Mouse (Mus musculus) limb, embryonic 12.5 days (tissue): Measurements from ENCODE around the gene Cdk12. TPM values are rescaled to one million over a fixed set of nuclear protein-coding genes. Genes with fewer than 3 reads are reported as not detected.

Source experiments
- ATAC-seq: fragments of 200-750 bp; cut with Nextera tagmentation; 2 replicates; pipeline ENCODE4 v1.8.0; 2017; ENCODE audit warnings: low read depth, moderate TSS enrichment; ENCODE audit not compliant: insufficient number of reproducible peaks, insufficient read depth, low FRiP score, low TSS enrichment
- H3K27ac ChIP-seq: fragments of 300-500 bp; sonication (generic); 2 replicates; pipeline ENCODE4 v1.5.1; 2016; ENCODE audit warnings: mild to moderate bottlenecking, moderate library complexity
- H3K27me3 ChIP-seq: fragments of 300-500 bp; sonication (generic); 2 replicates; pipeline ENCODE4 v1.6.1; 2016; ENCODE audit warnings: mild to moderate bottlenecking, moderate library complexity
- H3K36me3 ChIP-seq: fragments of 300-500 bp; sonication (generic); 2 replicates; pipeline ENCODE4 v1.6.1; 2016; ENCODE audit warnings: mild to moderate bottlenecking, moderate library complexity
- H3K4me1 ChIP-seq: fragments of 300-500 bp; sonication (generic); replicated peaks from 2 replicates; pipeline ENCODE4 v1.6.1; 2016
- H3K4me2 ChIP-seq: fragments of 300-500 bp; sonication (generic); 2 replicates; pipeline ENCODE4 v1.6.1; 2016; ENCODE audit warnings: mild to moderate bottlenecking, moderate library complexity
- H3K4me3 ChIP-seq: fragments of 300-500 bp; sonication (generic); replicated peaks from 2 replicates; pipeline ENCODE4 v1.5.1; 2016; ENCODE audit warnings: mild to moderate bottlenecking
- H3K9ac ChIP-seq: fragments of 300-500 bp; sonication (generic); replicated peaks from 2 replicates; pipeline ENCODE4 v1.6.1; 2016; ENCODE audit warnings: mild to moderate bottlenecking, moderate library complexity
- H3K9me3 ChIP-seq: fragments of 300-500 bp; sonication (generic); 2 replicates; pipeline ENCODE4 v1.6.1; 2016; ENCODE audit warnings: mild to moderate bottlenecking, moderate library complexity
- WGBS: fragments of 180-500 bp; shearing (Covaris S2); methylation state at CpG from one replicate; pipeline ENCODE4 v1.1.7; 2016; 5-methylcytosine and 5-hydroxymethylcytosine counted together
- polyA plus RNA-seq: library from polyadenylated mRNA; unstranded; fragments of >200 nt; fragmentation: Nextera tagmentation; extraction: Ambion mirVana; gene quantifications from 2 replicates; pipeline ENCODE4 v1.2.1, GENCODE M21; 2016

The Cdk12 gene
- polyA plus RNA-seq, 1 experiment from 2014 or later: 17.0 TPM

DNA sequence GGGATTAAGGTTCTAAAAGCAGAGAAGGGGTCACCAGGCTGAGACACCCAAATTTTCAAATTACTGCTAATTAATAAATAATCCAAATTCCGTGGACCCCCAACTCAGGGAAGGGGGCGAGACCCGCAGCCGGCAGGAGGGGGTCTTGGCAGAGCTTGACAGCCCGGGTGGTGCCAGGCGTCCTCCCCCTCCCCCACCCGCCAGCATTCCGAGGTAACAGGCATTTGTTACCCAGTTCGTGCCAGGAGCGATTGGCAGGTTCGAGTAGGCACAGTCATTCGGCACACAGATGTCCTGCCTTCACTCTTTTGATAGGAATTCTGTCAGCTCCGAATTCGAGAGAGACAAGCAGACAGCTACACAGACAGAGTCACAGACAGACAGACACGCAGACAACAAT lies 116.3 kb downstream of the Cdk12 start:
- H3K9ac ChIP-seq: no peak overlapping the region
- H3K27ac ChIP-seq: no peak overlapping the region
- peaks cover 100% of the 10 kb centered on the region for H3K27me3 ChIP-seq
- H3K4me1 ChIP-seq: no peaks in the 10 kb centered on the region
- WGBS: 3% methylated on average over 15 of the region's 15 CpGs
- H3K4me2 ChIP-seq: no peak overlapping the region
- ATAC-seq: no peak
- no peaks in the 10 kb centered on the region for H3K9me3 ChIP-seq
- no peak overlapping the region for H3K4me3 ChIP-seq
- no peaks in the 10 kb centered on the region for H3K36me3 ChIP-seq

DNA sequence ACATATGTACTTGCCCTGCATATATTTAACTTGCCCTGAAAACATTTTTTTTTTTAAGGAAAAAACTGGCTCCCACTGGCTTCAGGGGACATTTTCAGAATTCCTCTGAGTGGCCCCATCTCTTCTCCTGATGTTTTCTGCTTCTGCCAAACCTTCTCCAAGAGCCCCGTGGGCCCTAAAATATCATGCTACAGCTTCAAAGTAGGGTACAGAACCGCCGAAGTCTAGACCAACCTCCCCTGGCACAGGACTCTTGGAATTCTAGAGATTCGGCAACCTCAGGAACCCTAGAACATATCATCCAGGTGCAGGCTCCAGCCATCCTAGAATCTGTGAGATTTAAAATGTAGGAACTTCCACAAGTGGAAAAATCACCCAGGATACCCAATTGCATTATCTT lies 116.7 kb downstream of the Cdk12 start:
- Histone ChIP-seq H3K27ac (no peak overlapping the region), H3K4me2 (no peak overlapping the region), H3K4me1 (no peaks in the 10 kb centered on the region), H3K9me3 (no peaks in the 10 kb centered on the region), H3K36me3 (no peaks in the 10 kb centered on the region), H3K27me3 (peaks cover 100% of the 10 kb centered on the region), H3K4me3 (no peak overlapping the region), H3K9ac (no peak overlapping the region)
- no peak for ATAC-seq
- 20% methylated on average over 4 of the region's 4 CpGs for WGBS

DNA sequence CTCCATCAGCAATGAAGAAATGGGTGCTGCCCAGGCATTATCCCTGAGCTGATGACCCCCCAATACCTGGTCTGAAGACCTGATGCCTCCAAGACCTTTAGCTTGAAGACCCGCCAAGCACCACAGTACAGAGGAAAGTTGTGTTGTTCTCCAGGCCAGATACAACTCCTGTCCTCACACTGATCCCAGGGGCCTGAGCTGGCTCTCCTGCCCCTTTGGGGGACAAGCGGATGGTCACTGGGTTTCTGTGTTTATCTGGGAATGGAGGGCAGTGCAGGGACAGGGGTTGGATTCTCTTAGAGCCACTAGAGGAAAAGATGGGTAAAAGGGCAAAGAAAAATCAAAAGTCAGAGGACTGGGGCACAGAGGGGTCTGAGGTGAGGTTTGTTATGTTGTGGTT lies 117.1 kb downstream of the Cdk12 start:
- WGBS: 2% methylated on average over 2 of the region's 2 CpGs
- no peak overlapping the region for H3K4me2 ChIP-seq
- no peak for ATAC-seq

DNA sequence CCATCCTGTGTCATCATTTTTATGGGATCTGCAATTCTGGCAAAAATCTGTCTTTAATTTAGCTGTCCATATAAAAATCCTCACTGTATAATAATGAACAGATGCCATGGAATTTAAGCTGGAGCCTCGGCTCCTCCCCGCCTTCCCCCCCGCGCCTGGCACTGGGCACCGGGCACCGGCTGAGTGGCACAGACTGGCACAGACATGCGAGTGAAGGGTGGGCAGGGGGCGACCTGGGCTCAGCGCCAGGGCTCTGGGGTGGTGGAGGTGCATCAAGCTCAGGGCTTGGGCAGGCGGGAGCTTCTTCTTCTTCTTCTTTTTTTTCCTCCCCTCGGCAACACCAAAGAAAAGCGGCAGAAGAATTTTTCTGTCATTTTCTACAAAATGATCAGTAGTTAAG lies 117.5 kb downstream of the Cdk12 start:
- H3K4me2 ChIP-seq: no peak overlapping the region
- H3K4me1 ChIP-seq: no peaks in the 10 kb centered on the region
- H3K9me3 ChIP-seq: no peaks in the 10 kb centered on the region
- no peaks in the 10 kb centered on the region for H3K36me3 ChIP-seq
- 8% methylated on average over 12 of the region's 12 CpGs for WGBS
- H3K4me3 ChIP-seq: no peak overlapping the region
- no peak overlapping the region for H3K27ac ChIP-seq
- H3K9ac ChIP-seq: no peak overlapping the region
- ATAC-seq: no peak
- peaks cover 100% of the 10 kb centered on the region for H3K27me3 ChIP-seq

More for the DNA sequence above, 117.1 kb downstream of the Cdk12 start:
- no peak overlapping the region for H3K9ac ChIP-seq
- no peak overlapping the region for H3K4me3 ChIP-seq
- no peaks in the 10 kb centered on the region for H3K9me3 ChIP-seq
- no peaks in the 10 kb centered on the region for H3K4me1 ChIP-seq
- H3K27ac ChIP-seq: no peak overlapping the region
- peaks cover 100% of the 10 kb centered on the region for H3K27me3 ChIP-seq
- H3K36me3 ChIP-seq: no peaks in the 10 kb centered on the region

DNA sequence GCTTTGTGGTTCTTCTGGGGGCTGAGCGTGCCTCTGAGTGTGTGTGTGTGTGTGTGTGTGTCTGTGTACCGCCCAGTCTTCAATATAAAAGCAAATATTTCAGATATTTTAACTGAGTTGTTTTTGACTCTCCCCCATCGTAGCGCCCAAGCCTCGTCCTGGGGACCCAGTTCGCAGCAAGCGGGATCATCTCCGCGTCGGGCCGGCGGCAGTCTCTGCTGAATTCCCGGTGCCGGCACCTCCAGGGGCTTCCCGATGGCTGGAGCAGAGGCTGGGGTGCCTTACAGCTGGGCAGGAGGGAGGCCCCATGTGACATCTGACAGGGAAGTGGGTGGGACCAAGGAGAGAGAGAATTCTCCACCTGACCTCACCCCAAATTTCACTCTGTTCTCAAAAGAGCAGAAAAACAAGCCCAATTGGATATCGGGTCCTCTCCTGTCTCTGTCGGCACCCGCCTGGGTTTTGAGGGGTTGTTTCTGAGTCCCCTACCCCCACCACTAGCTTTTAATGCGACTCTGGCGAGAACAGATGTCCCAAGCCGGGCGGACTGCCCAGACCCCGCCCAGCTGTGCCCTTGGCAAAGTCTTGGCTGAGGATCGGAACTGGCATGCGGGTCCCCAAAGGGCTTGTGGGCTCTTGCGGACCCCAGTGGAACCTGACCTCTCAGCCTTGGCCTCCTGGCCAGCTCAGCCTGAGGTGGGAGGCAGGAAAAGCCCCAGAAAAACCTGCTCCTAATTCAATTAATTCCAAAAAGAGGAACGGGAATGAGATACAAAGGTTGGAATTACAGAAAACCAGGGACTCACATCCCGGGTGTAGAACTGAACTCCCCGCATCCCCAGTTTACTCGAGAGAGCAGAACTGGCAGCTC lies 118.2 kb downstream of the Cdk12 start:
- Histone ChIP-seq H3K4me3 (no peak overlapping the region), H3K9ac (no peak overlapping the region), H3K27ac (no peak overlapping the region), H3K4me1 (no peaks in the 10 kb centered on the region), H3K9me3 (no peaks in the 10 kb centered on the region), H3K36me3 (no peaks in the 10 kb centered on the region), H3K27me3 (peaks cover 100% of the 10 kb centered on the region), H3K4me2 (no peak overlapping the region)
- 2% methylated on average over 30 of the region's 30 CpGs for WGBS
- ATAC-seq: no peak

DNA sequence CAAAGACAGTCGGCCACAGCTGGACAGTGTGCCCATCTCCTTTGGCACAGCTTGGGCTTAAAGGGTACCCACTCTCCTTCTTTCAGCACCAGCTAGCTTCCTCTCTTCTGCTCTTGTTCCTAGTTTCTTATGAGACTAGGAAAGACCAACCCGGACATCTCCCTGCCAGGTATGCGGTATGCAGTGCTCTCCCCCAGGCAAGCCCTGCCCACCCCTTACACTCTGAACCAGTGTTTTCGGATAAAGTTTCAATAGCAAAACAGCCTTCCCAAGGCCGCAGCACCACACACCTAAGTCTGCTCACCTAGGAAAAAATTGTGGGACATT lies 118.8 kb downstream of the Cdk12 start:
- Histone ChIP-seq H3K4me1 (no peaks in the 10 kb centered on the region), H3K9ac (no peak overlapping the region), H3K27ac (no peak overlapping the region), H3K4me3 (no peak overlapping the region), H3K4me2 (no peak overlapping the region), H3K36me3 (no peaks in the 10 kb centered on the region), H3K9me3 (no peaks in the 10 kb centered on the region), H3K27me3 (peaks cover 99% of the 10 kb centered on the region)
- ATAC-seq: no peak
- WGBS: 3% methylated on average over 5 of the region's 5 CpGs

DNA sequence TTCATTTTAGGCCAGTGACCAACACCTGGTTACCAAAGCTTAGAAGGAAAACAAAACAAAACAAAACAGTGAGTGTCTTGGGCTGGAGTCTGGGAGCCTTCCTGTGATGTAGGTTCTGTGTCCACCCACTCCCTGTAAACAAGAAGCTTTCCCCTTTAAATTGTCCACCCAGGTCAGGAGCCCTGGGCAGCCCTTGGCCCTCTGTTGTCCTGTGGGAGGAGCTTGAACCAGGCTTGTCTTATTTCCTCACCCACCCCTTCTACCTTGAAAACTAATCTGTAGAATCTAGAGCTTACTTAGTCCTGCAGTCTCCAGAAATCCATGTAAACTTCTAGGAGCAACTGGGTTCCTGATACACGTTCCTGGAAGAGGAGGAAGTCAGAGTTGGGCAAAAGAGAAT lies 119.3 kb downstream of the Cdk12 start:
- Histone ChIP-seq H3K27me3 (peaks cover 99% of the 10 kb centered on the region), H3K9me3 (no peaks in the 10 kb centered on the region), H3K36me3 (no peaks in the 10 kb centered on the region), H3K27ac (no peak overlapping the region), H3K4me1 (peaks cover 4% of the 10 kb centered on the region), H3K4me2 (no peak overlapping the region), H3K9ac (no peak overlapping the region), H3K4me3 (no peak overlapping the region)
- no peak for ATAC-seq
- 0% methylated on average over 1 of the region's 1 CpGs for WGBS

DNA sequence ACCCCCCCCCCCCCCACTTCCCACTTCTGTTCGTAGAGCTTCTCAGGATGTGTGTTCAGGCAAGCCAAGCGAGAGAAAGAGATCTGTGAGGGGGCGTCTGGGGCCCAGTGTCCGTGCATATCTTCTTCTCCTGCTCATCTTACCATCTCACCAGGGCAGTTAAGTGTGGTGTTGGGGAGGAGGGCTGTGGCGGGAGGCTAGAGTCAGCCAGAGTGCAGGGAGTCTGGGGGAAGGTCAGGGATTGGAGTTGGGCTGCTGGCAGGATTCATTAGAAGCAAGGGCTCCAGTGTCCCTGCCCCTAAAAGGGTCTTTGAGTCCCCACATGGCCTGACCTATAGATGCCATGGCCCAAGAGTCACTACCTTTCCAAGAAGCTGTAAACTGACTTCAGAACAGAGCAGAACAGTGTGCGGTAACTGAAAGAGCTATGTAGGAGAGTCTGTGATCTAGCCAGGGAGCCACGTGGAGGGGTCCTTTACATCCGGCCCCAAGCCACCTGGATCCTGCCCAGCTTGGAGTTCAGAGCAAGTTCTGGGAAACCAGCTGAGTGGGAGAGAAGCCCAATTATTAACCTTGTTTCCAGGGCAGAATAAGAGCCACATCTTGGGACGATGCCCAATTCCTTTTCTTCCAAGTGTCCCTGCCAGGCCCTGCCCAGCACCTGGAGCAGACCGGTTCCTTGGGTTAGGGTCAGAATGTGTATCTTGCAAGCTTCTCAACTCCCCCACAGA lies 120.4 kb downstream of the Cdk12 start:
- WGBS: 4% methylated on average over 10 of the region's 10 CpGs
- Histone ChIP-seq H3K36me3 (no peaks in the 10 kb centered on the region), H3K9me3 (no peaks in the 10 kb centered on the region), H3K4me1 (peaks cover 15% of the 10 kb centered on the region), H3K27ac (no peak overlapping the region), H3K27me3 (peaks cover 99% of the 10 kb centered on the region), H3K4me2 (no peak overlapping the region), H3K4me3 (no peak overlapping the region), H3K9ac (no peak overlapping the region)
- no peak for ATAC-seq

DNA sequence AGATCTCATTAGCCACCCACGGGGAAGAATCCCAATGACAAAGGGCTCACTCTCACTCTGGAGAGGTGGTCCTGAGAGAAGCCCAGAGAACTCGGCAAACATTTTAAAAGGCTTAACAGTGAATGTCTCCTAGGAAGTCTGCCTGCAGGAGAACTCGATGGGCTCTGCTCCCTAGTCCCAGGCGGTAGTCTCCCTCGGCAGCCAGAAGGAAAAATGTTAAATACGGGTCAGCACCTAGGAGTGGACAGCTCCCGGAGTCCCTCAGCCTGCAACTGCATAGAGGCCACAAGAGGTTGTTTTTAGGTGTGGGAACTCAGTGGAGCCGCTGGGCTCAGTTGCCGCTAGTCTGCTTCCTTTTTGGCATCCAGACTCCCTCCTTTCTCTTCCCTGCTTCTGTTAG lies 121.1 kb downstream of the Cdk12 start:
- no peak overlapping the region for H3K4me3 ChIP-seq
- no peaks in the 10 kb centered on the region for H3K36me3 ChIP-seq
- H3K9ac ChIP-seq: no peak overlapping the region
- no peak for ATAC-seq
- H3K27ac ChIP-seq: no peak overlapping the region
- H3K27me3 ChIP-seq: peaks cover 99% of the 10 kb centered on the region
- WGBS: 1% methylated on average over 9 of the region's 9 CpGs
- H3K4me2 ChIP-seq: no peak overlapping the region
- H3K4me1 ChIP-seq: peaks cover 20% of the 10 kb centered on the region
- H3K9me3 ChIP-seq: no peaks in the 10 kb centered on the region

DNA sequence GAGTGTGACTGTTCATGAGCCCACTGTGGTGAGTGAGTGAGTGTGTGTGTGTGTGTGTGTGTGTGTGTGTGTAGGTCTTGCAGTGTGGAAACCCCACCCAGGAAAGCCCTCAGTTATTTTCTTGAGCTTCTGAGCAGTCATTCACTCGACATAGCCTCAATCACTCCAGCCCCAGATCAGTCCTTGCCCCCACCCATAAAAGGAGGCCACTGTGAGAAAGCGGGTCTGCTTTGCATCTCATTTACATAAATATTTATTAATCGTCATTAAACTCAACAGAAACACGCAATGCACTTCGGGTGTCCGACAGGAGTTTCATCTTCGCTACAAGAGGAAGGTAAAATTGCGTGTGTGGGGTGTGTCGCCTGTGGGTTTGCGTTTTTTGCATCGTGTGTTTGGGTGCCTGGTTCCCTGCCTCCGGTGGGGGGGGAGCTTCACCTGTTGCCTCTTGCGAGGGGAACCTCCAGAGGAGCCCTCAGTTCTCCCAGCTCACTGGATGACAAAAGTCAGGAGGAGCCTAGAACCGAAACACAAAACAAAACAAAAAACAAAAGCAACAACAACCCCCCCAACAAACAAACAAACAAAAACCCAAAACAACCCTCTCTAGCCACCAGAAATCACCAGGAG lies 122.4 kb downstream of the Cdk12 start:
- Histone ChIP-seq H3K27me3 (peaks cover 99% of the 10 kb centered on the region), H3K4me1 (peaks cover 20% of the 10 kb centered on the region), H3K36me3 (no peaks in the 10 kb centered on the region), H3K4me3 (no peak overlapping the region), H3K4me2 (no peak overlapping the region), H3K9ac (no peak overlapping the region), H3K27ac (no peak overlapping the region), H3K9me3 (no peaks in the 10 kb centered on the region)
- ATAC-seq: no peak
- 7% methylated on average over 14 of the region's 14 CpGs for WGBS

DNA sequence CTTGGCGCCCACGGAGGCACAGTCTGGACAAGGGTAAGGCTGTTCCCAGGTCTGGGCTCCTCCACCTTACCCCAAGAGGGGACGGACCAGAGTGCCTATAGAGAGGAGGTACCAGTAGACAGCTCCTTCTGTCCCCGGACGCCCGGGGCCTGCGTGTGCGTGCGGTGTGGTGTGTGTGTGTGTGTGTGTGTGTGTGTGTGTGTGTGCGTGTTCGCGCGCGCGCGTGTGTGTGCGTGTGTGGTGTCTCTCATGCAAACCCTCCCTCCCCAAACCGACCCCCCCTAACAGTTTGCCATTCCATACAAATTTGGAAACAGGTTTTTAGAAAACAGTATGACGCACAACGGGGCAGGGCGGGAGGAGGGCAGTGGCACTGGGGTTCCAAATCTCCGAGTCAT lies 123.0 kb downstream of the Cdk12 start:
- Histone ChIP-seq H3K4me1 (peaks cover 20% of the 10 kb centered on the region), H3K36me3 (no peaks in the 10 kb centered on the region), H3K4me2 (no peak overlapping the region), H3K27ac (no peak overlapping the region), H3K9me3 (no peaks in the 10 kb centered on the region), H3K27me3 (peaks cover 99% of the 10 kb centered on the region), H3K4me3 (no peak overlapping the region), H3K9ac (no peak overlapping the region)
- ATAC-seq: no peak
- WGBS: 8% methylated on average over 15 of the region's 22 CpGs
